Mouse (Mus musculus) hindbrain, embryonic 14.5 days (tissue): ENCODE results near the gene Gm21060. TPM values are rescaled to one million over a fixed set of nuclear protein-coding genes. Genes with fewer than 3 reads are reported as not detected.
"Not testable (repeated sequence)": the region's sequence is repeated elsewhere in the genome, so short reads cannot be mapped to it uniquely, and the experiment has no call there.

Source experiments
- ATAC-seq: fragments of 200-750 bp; cut with Nextera tagmentation; 2 replicates; pipeline ENCODE4 v1.8.0; 2017; ENCODE audit warnings: moderate number of reproducible peaks, mild to moderate bottlenecking, moderate TSS enrichment, moderate library complexity; ENCODE audit not compliant: low FRiP score
- DNase-seq: peaks from one replicate; pipeline ENCODE4 v3.0.0-alpha.2; 2015; ENCODE audit warnings: low spot score
- H3K27ac ChIP-seq: fragments of 300-500 bp; sonication (generic); 2 replicates; pipeline ENCODE4 v1.5.1; 2014; ENCODE audit warnings: mild to moderate bottlenecking, moderate library complexity
- H3K27me3 ChIP-seq: fragments of 300-500 bp; sonication (generic); 2 replicates; pipeline ENCODE4 v1.6.1; 2014; ENCODE audit warnings: mild to moderate bottlenecking, low read length, mixed read lengths; ENCODE audit not compliant: control insufficient read depth, insufficient read depth
- H3K36me3 ChIP-seq: fragments of 300-500 bp; sonication (generic); replicated peaks from 2 replicates; pipeline ENCODE4 v1.6.1; 2014; ENCODE audit not compliant: control insufficient read depth, insufficient read depth
- H3K4me1 ChIP-seq: fragments of 300-500 bp; sonication (generic); replicated peaks from 2 replicates; pipeline ENCODE4 v1.6.1; 2014; ENCODE audit warnings: antibody characterized with exemption, low read length, mixed read lengths; ENCODE audit not compliant: control insufficient read depth, insufficient read depth
- H3K4me2 ChIP-seq: fragments of 300-500 bp; sonication (generic); replicated peaks from 2 replicates; pipeline ENCODE4 v1.6.1; 2014; ENCODE audit warnings: mild to moderate bottlenecking, moderate library complexity
- H3K4me3 ChIP-seq: fragments of 300-500 bp; sonication (generic); replicated peaks from 2 replicates; pipeline ENCODE4 v1.5.1; 2014; ENCODE audit warnings: mild to moderate bottlenecking, low read length
- H3K9ac ChIP-seq: fragments of 300-500 bp; sonication (generic); 2 replicates; pipeline ENCODE4 v1.6.1; 2014
- H3K9me3 ChIP-seq: fragments of 300-500 bp; sonication (generic); 2 replicates; pipeline ENCODE4 v1.6.1; 2016; ENCODE audit warnings: low read length; ENCODE audit not compliant: control insufficient read depth
- WGBS: fragments of 180-500 bp; shearing (Covaris S2); extraction: QIAGEN DNeasy Blood & Tissue Kit; methylation state at CpG from one replicate; pipeline ENCODE4 v1.1.7; 2014; 5-methylcytosine and 5-hydroxymethylcytosine counted together
- polyA plus RNA-seq: library from polyadenylated mRNA; unstranded; fragments of >200 nt; fragmentation: Nextera tagmentation; extraction: Ambion mirVana; gene quantifications from 2 replicates; pipeline ENCODE4 v1.2.1, GENCODE M21; 2014

The Gm21060 gene
- polyA plus RNA-seq, 1 experiment from 2014 or later = not detected

- WGBS = 4% methylated on average over 24 of the region's 26 CpGs
- peak; percentile 47 for DNase-seq
- Histone ChIP-seq H3K4me2 (no peak overlapping the region), H3K27ac (no peak overlapping the region), H3K4me3 (no peak overlapping the region), H3K4me1 (no peaks in the 10 kb centered on the region), H3K9ac (no peak overlapping the region), H3K36me3 (no peaks in the 10 kb centered on the region), H3K27me3 (no peaks in the 10 kb centered on the region), H3K9me3 (no peaks in the 10 kb centered on the region)
- ATAC-seq = no peak
Measured at GRCm38 (mm10) chr19:61266651-61267050, 30.2 kb downstream of the Gm21060 start.

- H3K9me3 ChIP-seq = no peaks in the 10 kb centered on the region
- no peaks in the 10 kb centered on the region for H3K36me3 ChIP-seq
- 4% methylated on average over 12 of the region's 12 CpGs for whole genome bisulfite sequencing
- no peak for ATAC-seq
- no peak overlapping the region for H3K4me2 ChIP-seq
- DNase-seq = peak; percentile 59
- H3K27ac ChIP-seq = no peak overlapping the region
- no peaks in the 10 kb centered on the region for H3K4me1 ChIP-seq
- H3K9ac ChIP-seq = no peak overlapping the region
- H3K4me3 ChIP-seq = no peak overlapping the region
- no peaks in the 10 kb centered on the region for H3K27me3 ChIP-seq
Measured at GRCm38 (mm10) chr19:61266246-61266615, 30.6 kb downstream of the Gm21060 start.

GRCm38 (mm10) chr19:61265349-61266245 is 31.3 kb downstream of the Gm21060 start:
- Histone ChIP-seq H3K4me1 (no peaks in the 10 kb centered on the region), H3K9me3 (no peaks in the 10 kb centered on the region), H3K36me3 (no peaks in the 10 kb centered on the region), H3K9ac (no peak overlapping the region), H3K27me3 (no peaks in the 10 kb centered on the region), H3K4me3 (no peak overlapping the region), H3K27ac (no peak overlapping the region), H3K4me2 (no peak overlapping the region)
- ATAC-seq = peak; percentile 58; the same call in 1 of the 2 replicates
- 26% methylated on average over 3 of the region's 3 CpGs for WGBS
- DNase-seq = peak; percentile 67

GRCm38 (mm10) chr19:61264933-61265332 is 31.9 kb downstream of the Gm21060 start:
- no peak overlapping the region for H3K27ac ChIP-seq
- no peak overlapping the region for H3K4me3 ChIP-seq
- no peaks in the 10 kb centered on the region for H3K4me1 ChIP-seq
- H3K36me3 ChIP-seq = no peaks in the 10 kb centered on the region
- DNase-seq (peak; percentile 14), ATAC-seq (no peak)
- H3K9me3 ChIP-seq = no peaks in the 10 kb centered on the region
- no peak overlapping the region for H3K9ac ChIP-seq
- H3K4me2 ChIP-seq = no peak overlapping the region
- H3K27me3 ChIP-seq = no peaks in the 10 kb centered on the region

GRCm38 (mm10) chr19:61264227-61264626 is 32.6 kb downstream of the Gm21060 start:
- Histone ChIP-seq H3K4me2 (no peak overlapping the region), H3K9me3 (no peaks in the 10 kb centered on the region), H3K4me1 (no peaks in the 10 kb centered on the region), H3K27ac (no peak overlapping the region), H3K4me3 (no peak overlapping the region), H3K9ac (no peak overlapping the region), H3K27me3 (no peaks in the 10 kb centered on the region), H3K36me3 (no peaks in the 10 kb centered on the region)
- DNase-seq (peak; percentile 45), ATAC-seq (no peak)
- 83% methylated on average over 1 of the region's 1 CpGs for WGBS

GRCm38 (mm10) chr19:61261241-61261640 is 35.6 kb downstream of the Gm21060 start:
- Histone ChIP-seq H3K27ac (no peak overlapping the region), H3K9me3 (no peaks in the 10 kb centered on the region), H3K4me3 (no peak overlapping the region), H3K9ac (no peak overlapping the region), H3K36me3 (no peaks in the 10 kb centered on the region), H3K27me3 (no peaks in the 10 kb centered on the region), H3K4me1 (no peaks in the 10 kb centered on the region), H3K4me2 (no peak overlapping the region)
- ATAC-seq (no peak), DNase-seq (no peak)
- 83% methylated on average over 1 of the region's 1 CpGs for WGBS

GRCm38 (mm10) chr19:61257733-61258132 is 39.1 kb downstream of the Gm21060 start:
- WGBS = 92% methylated on average over 18 of the region's 18 CpGs
- H3K9me3 ChIP-seq = peaks cover 6% of the 10 kb centered on the region; the same call in 1 of the 2 replicates
- H3K4me3 ChIP-seq = no peak overlapping the region
- no peak overlapping the region for H3K4me2 ChIP-seq
- no peak overlapping the region for H3K27ac ChIP-seq
- no peaks in the 10 kb centered on the region for H3K4me1 ChIP-seq
- no peaks in the 10 kb centered on the region for H3K27me3 ChIP-seq
- H3K9ac ChIP-seq = no peak overlapping the region
- no peak for DNase-seq
- no peak for ATAC-seq
- no peaks in the 10 kb centered on the region for H3K36me3 ChIP-seq

- Histone ChIP-seq H3K36me3 (no peaks in the 10 kb centered on the region), H3K4me2 (no peak overlapping the region), H3K4me3 (no peak overlapping the region), H3K9ac (no peak overlapping the region), H3K27ac (no peak overlapping the region), H3K4me1 (no peaks in the 10 kb centered on the region), H3K27me3 (no peaks in the 10 kb centered on the region), H3K9me3 (peaks cover 6% of the 10 kb centered on the region; the same call in 1 of the 2 replicates)
- WGBS = 95% methylated on average over 7 of the region's 7 CpGs
- ATAC-seq (no peak), DNase-seq (no peak)
Measured at GRCm38 (mm10) chr19:61256166-61256887, 40.5 kb downstream of the Gm21060 start.

- H3K27me3 ChIP-seq, H3K4me2 ChIP-seq, H3K4me1 ChIP-seq, H3K36me3 ChIP-seq, DNase-seq, H3K9me3 ChIP-seq, H3K9ac ChIP-seq, H3K4me3 ChIP-seq, ATAC-seq, H3K27ac ChIP-seq: not testable (repeated sequence)
- 89% methylated on average over 4 of the region's 4 CpGs for WGBS
Measured at GRCm38 (mm10) chr19:61247334-61247733, 49.5 kb downstream of the Gm21060 start.
